Mouse (Mus musculus) MEL (cell line): ENCODE results near the gene Myh2. TPM values are rescaled to one million over a fixed set of nuclear protein-coding genes. Genes with fewer than 3 reads are reported as not detected.

Experiments used
- DNase-seq: peaks from one replicate; pipeline ENCODE4 v3.0.0; 2011; ENCODE audit warnings: low read depth, low spot score
- H3K27ac ChIP-seq: 2 replicates; pipeline ENCODE4 v1.5.1; 2012; ENCODE audit warnings: low read depth, mild to moderate bottlenecking, control low read depth, low read length, moderate library complexity; ENCODE audit not compliant: control insufficient read depth
- H3K27me3 ChIP-seq, 2 experiments: fragments of 150-350 bp in 1 of 2; sonication (generic) in 1 of 2; 2 replicates each; pipeline ENCODE4 v1.6.1; 2012; ENCODE audit warnings: low read length in 2 of 2, mild to moderate bottlenecking in 2 of 2, improper control_type of control experiment in 1 of 2, moderate library complexity in 1 of 2; ENCODE audit not compliant: insufficient read depth in 2 of 2, control insufficient read depth in 1 of 2
- H3K36me3 ChIP-seq, 2 experiments: 2 replicates each; pipeline ENCODE4 v1.6.1; 2012 to 2014; ENCODE audit warnings: low read length in 2 of 2, improper control_type of control experiment in 1 of 2, inconsistent platforms in 1 of 2, mild to moderate bottlenecking in 1 of 2; ENCODE audit not compliant: insufficient read depth in 2 of 2, control insufficient read depth in 1 of 2
- H3K4me1 ChIP-seq, 2 experiments: fragments of 150-350 bp in 1 of 2; sonication (generic) in 1 of 2; 2 replicates each; pipeline ENCODE4 v1.6.1; 2012; ENCODE audit warnings: low read length in 2 of 2, improper control_type of control experiment in 1 of 2, mild to moderate bottlenecking in 1 of 2; ENCODE audit not compliant: insufficient read depth in 2 of 2, control insufficient read depth in 1 of 2
- H3K4me3 ChIP-seq, 2 experiments: fragments of 150-350 bp in 1 of 2; sonication (generic) in 1 of 2; 2 replicates each; pipeline ENCODE4 v1.5.1; 2012; ENCODE audit warnings: low read depth in 2 of 2, low read length in 2 of 2, mild to moderate bottlenecking in 2 of 2, moderate library complexity in 2 of 2, control low read depth in 1 of 2, improper control_type of control experiment in 1 of 2; ENCODE audit not compliant: control insufficient read depth in 1 of 2, insufficient read depth in 1 of 2
- H3K79me2 ChIP-seq: 2 replicates; pipeline ENCODE4 v1.6.1; 2012; ENCODE audit warnings: mild to moderate bottlenecking, low read length, moderate library complexity; ENCODE audit not compliant: control insufficient read depth, poor library complexity, insufficient read depth
- H3K9ac ChIP-seq: 2 replicates; pipeline ENCODE4 v1.6.1; 2012; ENCODE audit warnings: low read depth, mild to moderate bottlenecking, control low read depth, low read length, moderate library complexity; ENCODE audit not compliant: control insufficient read depth, poor library complexity, severe bottlenecking
- H3K9me3 ChIP-seq: fragments of 150-350 bp; sonication (generic); replicated peaks from 2 replicates; pipeline ENCODE4 v1.6.1; 2012; ENCODE audit warnings: mild to moderate bottlenecking, low read length, improper control_type of control experiment, moderate library complexity; ENCODE audit not compliant: insufficient read depth
- BHLHE40 ChIP-seq: IDR thresholded peaks from 2 replicates; pipeline ENCODE4 v1.6.1; 2012; ENCODE audit warnings: low read depth, mild to moderate bottlenecking, inconsistent platforms, low read length, improper control_type of control experiment, borderline replicate concordance
- CHD1 ChIP-seq: IDR thresholded peaks from 2 replicates; pipeline ENCODE4 v1.6.1; 2012; ENCODE audit warnings: low read depth, mild to moderate bottlenecking, inconsistent platforms, low read length, improper control_type of control experiment
- CTCF ChIP-seq, 3 experiments: IDR thresholded peaks in 2 of 3; conservative IDR thresholded peaks in 1 of 3; 2 replicates each; pipeline ENCODE4 v1.5.1; 2011 to 2012; ENCODE audit warnings: low read length in 3 of 3, low read depth in 2 of 3, mild to moderate bottlenecking in 2 of 3, improper control_type of control experiment in 1 of 3, inconsistent platforms in 1 of 3, mixed read lengths in 1 of 3, moderate library complexity in 1 of 3; ENCODE audit not compliant: control insufficient read depth in 1 of 3, insufficient read depth in 1 of 3, poor library complexity in 1 of 3, severe bottlenecking in 1 of 3
- ETS1 ChIP-seq: IDR thresholded peaks from 2 replicates; pipeline ENCODE4 v1.6.1; 2012; ENCODE audit warnings: low read depth, mild to moderate bottlenecking, inconsistent platforms, low read length, improper control_type of control experiment, moderate library complexity
- GABPA ChIP-seq: IDR thresholded peaks from 2 replicates; pipeline ENCODE4 v1.6.1; 2012; ENCODE audit warnings: low read depth, mild to moderate bottlenecking, inconsistent platforms, low read length, improper control_type of control experiment, moderate library complexity
- GATA1 ChIP-seq: IDR thresholded peaks from 2 replicates; pipeline ENCODE4 v1.6.1; 2011; ENCODE audit warnings: low read depth, low read length, improper control_type of control experiment
- JUND ChIP-seq: IDR thresholded peaks from 2 replicates; pipeline ENCODE4 v1.6.1; 2011; ENCODE audit warnings: low read depth, mild to moderate bottlenecking, improper control_type of control experiment, low read length
- MAFK ChIP-seq: IDR thresholded peaks from 2 replicates; pipeline ENCODE4 v1.6.1; 2011; ENCODE audit warnings: low read depth, mild to moderate bottlenecking, low read length, improper control_type of control experiment, borderline replicate concordance
- MAX ChIP-seq: IDR thresholded peaks from 2 replicates; pipeline ENCODE4 v1.6.1; 2011; ENCODE audit warnings: low read length, improper control_type of control experiment
- MXI1 ChIP-seq: IDR thresholded peaks from 2 replicates; pipeline ENCODE4 v1.6.1; 2011; ENCODE audit warnings: mild to moderate bottlenecking, low read depth, low read length, improper control_type of control experiment
- MYC ChIP-seq: IDR thresholded peaks from 2 replicates; pipeline ENCODE4 v1.6.1; 2011; ENCODE audit warnings: low read depth, mild to moderate bottlenecking, low read length, improper control_type of control experiment, moderate library complexity
- NELFE ChIP-seq: IDR thresholded peaks from 2 replicates; pipeline ENCODE4 v1.6.1; 2011; ENCODE audit warnings: low read depth, low read length, improper control_type of control experiment
- NRF1 ChIP-seq: IDR thresholded peaks from 2 replicates; pipeline ENCODE4 v1.6.1; 2014; ENCODE audit warnings: low read depth, mild to moderate bottlenecking, inconsistent platforms, low read length, improper control_type of control experiment, moderate library complexity; ENCODE audit not compliant: poor library complexity, insufficient read depth, severe bottlenecking
- POLR2A ChIP-seq, 2 experiments: IDR thresholded peaks; 2 replicates each; pipeline ENCODE4 v1.6.1; 2011 to 2012; ENCODE audit warnings: low read length in 2 of 2, mild to moderate bottlenecking in 2 of 2, control low read depth in 1 of 2, improper control_type of control experiment in 1 of 2, low read depth in 1 of 2, moderate library complexity in 1 of 2; ENCODE audit not compliant: control insufficient read depth in 1 of 2, insufficient read depth in 1 of 2, poor library complexity in 1 of 2
- POLR2AphosphoS2 ChIP-seq: IDR thresholded peaks from 2 replicates; pipeline ENCODE4 v1.6.1; 2011; ENCODE audit warnings: low read length, improper control_type of control experiment
- POLR2AphosphoS5 ChIP-seq: IDR thresholded peaks from 2 replicates; pipeline ENCODE4 v1.6.1; 2012; ENCODE audit warnings: low read depth, borderline replicate concordance, mild to moderate bottlenecking, inconsistent platforms, low read length, moderate library complexity, mixed read lengths
- RCOR1 ChIP-seq: IDR thresholded peaks from 2 replicates; pipeline ENCODE4 v1.6.1; 2012; ENCODE audit warnings: low read depth, mild to moderate bottlenecking, inconsistent platforms, low read length, improper control_type of control experiment
- SIN3A ChIP-seq: IDR thresholded peaks from 2 replicates; pipeline ENCODE4 v1.6.1; 2012; ENCODE audit warnings: low read length, improper control_type of control experiment, inconsistent platforms
- TAL1 ChIP-seq: IDR thresholded peaks from 2 replicates; pipeline ENCODE4 v1.6.1; 2012; ENCODE audit warnings: mild to moderate bottlenecking, inconsistent platforms, low read length, moderate library complexity, mixed read lengths
- TBP ChIP-seq: IDR thresholded peaks from 2 replicates; pipeline ENCODE4 v1.8.0; 2011; ENCODE audit warnings: low read depth, low read length, improper control_type of control experiment
- UBTF ChIP-seq: IDR thresholded peaks from 2 replicates; pipeline ENCODE4 v1.6.1; 2012; ENCODE audit warnings: low read depth, mild to moderate bottlenecking, inconsistent platforms, low read length, improper control_type of control experiment, moderate library complexity, borderline replicate concordance; ENCODE audit not compliant: insufficient read depth
- USF1 ChIP-seq: IDR thresholded peaks from 2 replicates; pipeline ENCODE4 v1.6.1; 2014; ENCODE audit warnings: low read depth, mild to moderate bottlenecking, inconsistent platforms, low read length, improper control_type of control experiment, moderate library complexity
- USF2 ChIP-seq, 2 experiments: IDR thresholded peaks; 2 replicates each; pipeline ENCODE4 v1.6.1; 2011 to 2012; ENCODE audit warnings: improper control_type of control experiment in 2 of 2, low read length in 2 of 2, borderline replicate concordance in 1 of 2, inconsistent platforms in 1 of 2, low read depth in 1 of 2, mild to moderate bottlenecking in 1 of 2; ENCODE audit not compliant: insufficient read depth in 1 of 2
- ZC3H11A ChIP-seq: IDR thresholded peaks from 2 replicates; pipeline ENCODE4 v1.6.1; 2012; ENCODE audit warnings: low read depth, mild to moderate bottlenecking, inconsistent platforms, low read length, improper control_type of control experiment
- polyA plus RNA-seq, 2 experiments: library from polyadenylated mRNA; stranded (reverse) in 1 of 2; unstranded in 1 of 2; fragments of >175 nt in 1 of 2; fragments of >200 nt in 1 of 2; gene quantifications; 2 replicates each; pipeline versions ENCODE4 v1.2.1 to v1.2.4; 2012; ENCODE audit warnings: low replicate concordance in 2 of 2, low read depth in 1 of 2; ENCODE audit not compliant: insufficient read length in 2 of 2, insufficient read depth in 1 of 2, missing spikeins in 1 of 2
- total RNA-seq: library from RNA; depleted of rRNA; stranded (reverse); fragments of 300-350 nt; gene quantifications from 2 replicates; pipeline ENCODE4 v1.2.3, GENCODE M21; 2012

The Myh2 gene
- total and polyA plus RNA-seq, 3 experiments, result not detected

DNA sequence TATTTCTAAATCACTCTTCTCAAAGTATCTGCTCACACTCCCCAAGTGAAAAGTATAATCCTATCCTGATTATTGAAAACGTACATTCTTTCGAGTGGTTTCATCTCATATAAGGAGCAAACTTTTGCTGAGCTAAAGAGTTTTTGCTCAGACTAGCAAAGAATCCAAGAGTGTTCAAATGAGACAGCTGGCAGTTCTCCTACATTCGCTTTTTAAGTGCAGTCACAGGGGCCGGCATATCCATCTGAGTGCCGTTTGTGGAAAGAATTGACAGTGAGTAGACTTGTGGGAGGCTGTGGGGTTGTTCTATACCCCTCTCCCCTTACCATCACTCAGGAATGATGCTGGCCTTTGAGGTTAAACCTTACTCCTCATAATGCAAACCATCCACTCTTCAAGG, 30.7 kb upstream of the Myh2 start:
- no peaks in the 10 kb centered on the region for H3K4me1 ChIP-seq
- no peak for TF ChIP-seq JUND
- TF ChIP-seq TAL1, result no peak
- TF ChIP-seq NRF1, result no peak
- no peaks in the 10 kb centered on the region for H3K27me3 ChIP-seq
- no peak overlapping the region for H3K9ac ChIP-seq
- no peak for DNase-seq
- no peak overlapping the region for H3K4me3 ChIP-seq
- no peaks in the 10 kb centered on the region for H3K36me3 ChIP-seq
- no peaks in the 10 kb centered on the region for H3K9me3 ChIP-seq
- no peaks in the 10 kb centered on the region for H3K79me2 ChIP-seq
- H3K27ac ChIP-seq, result no peak overlapping the region

DNA sequence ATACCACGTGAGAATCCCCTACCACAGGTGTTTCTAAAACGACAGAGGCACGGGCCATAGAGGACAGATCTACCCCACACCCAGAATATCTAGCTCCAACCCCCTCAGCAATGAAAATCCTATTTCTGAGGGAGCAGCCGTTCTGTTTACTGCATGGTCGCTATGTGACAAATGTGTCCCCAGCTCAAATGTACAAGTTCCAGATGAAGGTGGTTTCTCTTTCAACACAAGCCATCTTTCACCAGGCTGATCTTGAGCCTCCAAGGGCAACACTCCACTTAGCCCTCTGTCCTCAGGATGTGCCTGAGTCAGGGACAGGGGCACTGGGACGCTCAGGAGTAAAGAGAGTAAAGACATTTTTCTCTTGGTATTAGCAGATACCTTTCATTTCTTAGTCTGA, 29.8 kb upstream of the Myh2 start:
- no peak overlapping the region for H3K4me3 ChIP-seq

DNA sequence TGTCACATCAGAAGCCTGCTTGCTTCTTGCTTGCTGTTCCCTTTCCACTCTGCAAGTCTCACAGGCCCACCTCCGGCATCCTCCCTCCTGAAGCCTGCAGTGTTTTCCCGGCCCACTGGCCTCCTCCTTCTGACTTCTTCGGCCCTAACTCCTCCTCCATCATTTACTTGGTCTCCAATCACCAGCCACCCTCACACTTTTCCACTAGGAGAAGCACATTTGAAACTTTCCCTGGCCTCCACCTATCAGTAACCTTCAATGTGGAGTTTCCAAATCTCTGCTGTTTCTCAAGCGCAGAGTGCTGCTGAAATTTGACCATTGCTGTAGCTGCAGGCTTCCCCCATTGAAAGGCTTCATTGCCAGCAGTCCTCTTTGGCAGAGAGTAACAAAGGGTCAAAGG, 28.8 kb upstream of the Myh2 start:
- H3K4me1 ChIP-seq, result no peaks in the 10 kb centered on the region
- H3K9ac ChIP-seq, result no peak overlapping the region
- H3K27ac ChIP-seq, result no peak overlapping the region
- no peak for TF ChIP-seq BHLHE40
- no peak for TF ChIP-seq RCOR1
- TF ChIP-seq UBTF, result no peak
- TF ChIP-seq USF2 (IDR thresholded peaks at IDR 0.05; ENCODE audit: borderline replicate concordance in 1 of 2, insufficient read depth in 1 of 2, low read depth in 1 of 2, low read length in 2 of 2), result no peak
- no peak for TF ChIP-seq TBP
- no peak for TF ChIP-seq NRF1
- TF ChIP-seq ETS1, result no peak
- no peak for TF ChIP-seq MAFK
- no peak for TF ChIP-seq USF1
- no peak for TF ChIP-seq POLR2AphosphoS5
- no peak for TF ChIP-seq GABPA
- TF ChIP-seq NELFE, result no peak
- no peak for TF ChIP-seq POLR2AphosphoS2
- TF ChIP-seq MXI1, result no peak
- no peak for TF ChIP-seq GATA1
- no peak for TF ChIP-seq MAX
- DNase-seq, result no peak
- no peaks in the 10 kb centered on the region for H3K36me3 ChIP-seq
- H3K4me3 ChIP-seq, result no peak overlapping the region
- H3K9me3 ChIP-seq, result no peaks in the 10 kb centered on the region
- no peaks in the 10 kb centered on the region for H3K27me3 ChIP-seq
- H3K79me2 ChIP-seq, result no peaks in the 10 kb centered on the region

More for the DNA sequence above, 29.8 kb upstream of the Myh2 start:
- no peaks in the 10 kb centered on the region for H3K79me2 ChIP-seq
- H3K4me1 ChIP-seq, result no peaks in the 10 kb centered on the region
- no peak overlapping the region for H3K9ac ChIP-seq
- no peaks in the 10 kb centered on the region for H3K27me3 ChIP-seq
- DNase-seq, result no peak
- TF ChIP-seq ZC3H11A (no peak), GABPA (no peak), MAFK (no peak), BHLHE40 (no peak), POLR2A (IDR thresholded peaks at IDR 0.05; ENCODE audit: control insufficient read depth in 1 of 2, insufficient read depth in 1 of 2, low read depth in 1 of 2, low read length in 2 of 2, poor library complexity in 1 of 2) (no peak), MYC (no peak), CTCF (IDR thresholded peaks at IDR 0.05 in 2 of 3, conservative IDR thresholded peaks at IDR 0.05 in 1 of 3; ENCODE audit: control insufficient read depth in 1 of 3, insufficient read depth in 1 of 3, low read depth in 2 of 3, low read length in 3 of 3, poor library complexity in 1 of 3, severe bottlenecking in 1 of 3) (no peak), POLR2AphosphoS2 (no peak), CHD1 (no peak), SIN3A (no peak)
- no peaks in the 10 kb centered on the region for H3K9me3 ChIP-seq
- H3K36me3 ChIP-seq, result no peaks in the 10 kb centered on the region
- no peak overlapping the region for H3K27ac ChIP-seq
